Mouse (Mus musculus): ENCODE measurements around the gene Lrrn2. TPM values are rescaled to one million over a fixed set of nuclear protein-coding genes. Genes with fewer than 3 reads are reported as not detected.
A peak's percentile ranks its signal among the peaks of the same experiment; 100 is the strongest.

Lrrn2 gene
- polyA plus RNA-seq, 1 experiment from 2014 or later = 22.2 TPM

GRCm38 (mm10) chr1:132917554-132917953 is 37.5 kb downstream of the Lrrn2 start:
- no peaks in the 10 kb centered on the region for H3K36me3 ChIP-seq (ENCODE audit: poor library complexity, severe bottlenecking)
- no peak overlapping the region for H3K9ac ChIP-seq
- peaks cover 60% of the 10 kb centered on the region for H3K4me1 ChIP-seq
- no peak for ATAC-seq
- no peaks in the 10 kb centered on the region for H3K27me3 ChIP-seq
- peak overlapping the region; percentile 32; the same call in 1 of the 2 replicates for H3K27ac ChIP-seq
- 11% methylated on average over 7 of the region's 8 CpGs for WGBS
- H3K9me3 ChIP-seq (replicated peaks) = no peaks in the 10 kb centered on the region
- H3K4me3 ChIP-seq = no peak overlapping the region
- H3K4me2 ChIP-seq = no peak overlapping the region

GRCm38 (mm10) chr1:132918117-132918680 is 38.1 kb downstream of the Lrrn2 start:
- ATAC-seq = no peak; the same call in 1 of the 2 replicates
- Histone ChIP-seq H3K9me3 (replicated peaks) (no peaks in the 10 kb centered on the region), H3K27ac (peak overlapping the region; percentile 32), H3K27me3 (no peaks in the 10 kb centered on the region), H3K36me3 (ENCODE audit: poor library complexity, severe bottlenecking) (no peaks in the 10 kb centered on the region), H3K4me2 (no peak overlapping the region), H3K9ac (0 out of 2 replicates have a peak overlapping the region, but pooled peaks have one; percentile 27), H3K4me1 (peaks cover 59% of the 10 kb centered on the region), H3K4me3 (no peak overlapping the region)
- 11% methylated on average over 10 of the region's 10 CpGs for WGBS

GRCm38 (mm10) chr1:132919258-132919657 is 39.2 kb downstream of the Lrrn2 start:
- Histone ChIP-seq H3K27me3 (no peaks in the 10 kb centered on the region), H3K4me3 (no peak overlapping the region), H3K27ac (no peak overlapping the region), H3K9me3 (replicated peaks) (no peaks in the 10 kb centered on the region), H3K36me3 (ENCODE audit: poor library complexity, severe bottlenecking) (no peaks in the 10 kb centered on the region), H3K4me1 (peaks cover 59% of the 10 kb centered on the region), H3K9ac (no peak overlapping the region), H3K4me2 (no peak overlapping the region)
- no peak for ATAC-seq
- 81% methylated on average over 8 of the region's 8 CpGs for WGBS

GRCm38 (mm10) chr1:132921071-132921470 is 41.0 kb downstream of the Lrrn2 start:
- peak overlapping the region; percentile 41 for H3K4me2 ChIP-seq
- no peaks in the 10 kb centered on the region for H3K36me3 ChIP-seq (ENCODE audit: poor library complexity, severe bottlenecking)
- peak overlapping the region; percentile 74 for H3K27ac ChIP-seq
- ATAC-seq = peak; percentile 54; the same call in 1 of the 2 replicates
- no peaks in the 10 kb centered on the region for H3K27me3 ChIP-seq
- no peaks in the 10 kb centered on the region for H3K9me3 ChIP-seq (replicated peaks)
- H3K9ac ChIP-seq = peak overlapping the region; percentile 45
- peaks cover 51% of the 10 kb centered on the region for H3K4me1 ChIP-seq
- 1% methylated on average over 13 of the region's 13 CpGs for WGBS
- no peak overlapping the region for H3K4me3 ChIP-seq

GRCm38 (mm10) chr1:132922257-132922656 is 42.2 kb downstream of the Lrrn2 start:
- H3K4me1 ChIP-seq = peaks cover 40% of the 10 kb centered on the region
- no peak overlapping the region for H3K9ac ChIP-seq
- H3K27ac ChIP-seq = peak overlapping the region; percentile 74
- H3K9me3 ChIP-seq (replicated peaks) = no peaks in the 10 kb centered on the region
- H3K4me2 ChIP-seq = no peak overlapping the region
- ATAC-seq = peak; percentile 34; the same call in 1 of the 2 replicates
- no peaks in the 10 kb centered on the region for H3K27me3 ChIP-seq
- no peaks in the 10 kb centered on the region for H3K36me3 ChIP-seq (ENCODE audit: poor library complexity, severe bottlenecking)
- H3K4me3 ChIP-seq = no peak overlapping the region
- 51% methylated on average over 9 of the region's 9 CpGs for WGBS

- Histone ChIP-seq H3K4me3 (no peak overlapping the region), H3K4me2 (no peak overlapping the region), H3K27me3 (no peaks in the 10 kb centered on the region), H3K36me3 (ENCODE audit: poor library complexity, severe bottlenecking) (no peaks in the 10 kb centered on the region), H3K9me3 (replicated peaks) (no peaks in the 10 kb centered on the region), H3K9ac (no peak overlapping the region), H3K4me1 (peaks cover 33% of the 10 kb centered on the region), H3K27ac (no peak overlapping the region)
- no peak for ATAC-seq
- 86% methylated on average over 7 of the region's 7 CpGs for WGBS
Measured at GRCm38 (mm10) chr1:132925270-132925669, 45.2 kb downstream of the Lrrn2 start.

GRCm38 (mm10) chr1:132928032-132928906 is 48.2 kb downstream of the Lrrn2 start:
- Histone ChIP-seq H3K4me2 (no peak overlapping the region), H3K27ac (peak overlapping the region; percentile 48), H3K36me3 (ENCODE audit: poor library complexity, severe bottlenecking) (no peaks in the 10 kb centered on the region), H3K27me3 (no peaks in the 10 kb centered on the region), H3K9me3 (replicated peaks) (no peaks in the 10 kb centered on the region), H3K4me1 (peaks cover 13% of the 10 kb centered on the region), H3K4me3 (no peak overlapping the region), H3K9ac (peak overlapping the region; percentile 9)
- WGBS = 57% methylated on average over 19 of the region's 19 CpGs
- 0 out of 2 replicates have a peak, but pooled peaks have one; percentile 19 for ATAC-seq

GRCm38 (mm10) chr1:132928907-132929250 is 48.8 kb downstream of the Lrrn2 start:
- Histone ChIP-seq H3K4me2 (no peak overlapping the region), H3K4me1 (peaks cover 13% of the 10 kb centered on the region), H3K27me3 (no peaks in the 10 kb centered on the region), H3K36me3 (ENCODE audit: poor library complexity, severe bottlenecking) (no peaks in the 10 kb centered on the region), H3K9me3 (replicated peaks) (no peaks in the 10 kb centered on the region), H3K27ac (peak overlapping the region; percentile 48), H3K9ac (peak overlapping the region; percentile 9), H3K4me3 (no peak overlapping the region)
- 58% methylated on average over 3 of the region's 3 CpGs for WGBS
- ATAC-seq = 0 out of 2 replicates have a peak, but pooled peaks have one; percentile 33

GRCm38 (mm10) chr1:132930291-132930690 is 50.2 kb downstream of the Lrrn2 start:
- H3K27me3 ChIP-seq = no peaks in the 10 kb centered on the region
- H3K4me3 ChIP-seq = no peak overlapping the region
- H3K9me3 ChIP-seq (replicated peaks) = no peaks in the 10 kb centered on the region
- no peak overlapping the region for H3K9ac ChIP-seq
- peaks cover 21% of the 10 kb centered on the region for H3K4me1 ChIP-seq
- H3K4me2 ChIP-seq = no peak overlapping the region
- ATAC-seq = no peak
- 64% methylated on average over 4 of the region's 4 CpGs for WGBS
- H3K36me3 ChIP-seq (ENCODE audit: poor library complexity, severe bottlenecking) = no peaks in the 10 kb centered on the region
- no peak overlapping the region for H3K27ac ChIP-seq

GRCm38 (mm10) chr1:132932421-132932820 is 52.3 kb downstream of the Lrrn2 start:
- no peak overlapping the region for H3K4me2 ChIP-seq
- peaks cover 5% of the 10 kb centered on the region for H3K36me3 ChIP-seq (ENCODE audit: poor library complexity, severe bottlenecking)
- H3K4me1 ChIP-seq = peaks cover 21% of the 10 kb centered on the region
- H3K9me3 ChIP-seq (replicated peaks) = no peaks in the 10 kb centered on the region
- 84% methylated on average over 2 of the region's 2 CpGs for WGBS
- H3K27me3 ChIP-seq = no peaks in the 10 kb centered on the region
- H3K9ac ChIP-seq = no peak overlapping the region
- H3K4me3 ChIP-seq = no peak overlapping the region
- no peak for ATAC-seq
- no peak overlapping the region for H3K27ac ChIP-seq

- Histone ChIP-seq H3K27ac (no peak overlapping the region), H3K9ac (no peak overlapping the region), H3K4me3 (no peak overlapping the region), H3K9me3 (replicated peaks) (no peaks in the 10 kb centered on the region), H3K36me3 (ENCODE audit: poor library complexity, severe bottlenecking) (peaks cover 27% of the 10 kb centered on the region), H3K4me1 (peaks cover 13% of the 10 kb centered on the region), H3K4me2 (no peak overlapping the region), H3K27me3 (no peaks in the 10 kb centered on the region)
- WGBS = 29% methylated on average over 7 of the region's 7 CpGs
- peak; percentile 74 for ATAC-seq
Measured at GRCm38 (mm10) chr1:132934856-132935255, 54.8 kb downstream of the Lrrn2 start.

- 90% methylated on average over 26 of the region's 26 CpGs for WGBS
Measured at GRCm38 (mm10) chr1:132937296-132938030, 57.4 kb downstream of the Lrrn2 start.

More at GRCm38 (mm10) chr1:132937296-132938030, 57.4 kb downstream of the Lrrn2 start:
- ATAC-seq = no peak
- Histone ChIP-seq H3K27me3 (no peaks in the 10 kb centered on the region), H3K9ac (no peak overlapping the region), H3K4me3 (no peak overlapping the region), H3K4me1 (peaks cover 9% of the 10 kb centered on the region), H3K4me2 (no peak overlapping the region), H3K9me3 (replicated peaks) (no peaks in the 10 kb centered on the region), H3K36me3 (ENCODE audit: poor library complexity, severe bottlenecking) (peaks cover 27% of the 10 kb centered on the region), H3K27ac (no peak overlapping the region)

All from forebrain, embryonic 13.5 days (tissue).